Mouse (Mus musculus): ENCODE measurements around the gene Spata31d1a.
"Not testable (repeated sequence)": the region's sequence is repeated elsewhere in the genome, so short reads cannot be mapped to it uniquely, and the experiment has no call there.

The Spata31d1a gene

DNA sequence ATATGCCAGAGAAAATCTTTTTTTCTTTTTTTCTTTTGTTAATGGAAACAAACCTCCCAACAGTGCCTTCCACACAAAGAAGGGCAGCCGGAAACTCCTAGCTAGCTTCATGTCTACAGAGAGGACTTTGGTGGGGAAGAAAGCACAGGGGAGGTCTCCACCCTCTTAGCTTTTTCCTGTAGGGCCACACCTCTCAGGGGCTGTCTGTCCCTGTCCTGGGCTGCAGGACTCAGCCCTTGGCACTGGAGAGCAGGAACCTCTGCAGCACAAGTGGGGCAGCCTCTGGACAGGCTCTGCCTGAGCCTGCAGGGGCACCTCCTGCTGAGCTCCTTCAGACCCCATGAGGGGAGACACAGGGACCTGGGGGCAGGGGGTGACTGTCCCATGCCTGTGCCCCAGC is 10.0 kb downstream of the Spata31d1a start:
- DNase-seq (ENCODE audit: low spot score), result not testable (repeated sequence)

DNA sequence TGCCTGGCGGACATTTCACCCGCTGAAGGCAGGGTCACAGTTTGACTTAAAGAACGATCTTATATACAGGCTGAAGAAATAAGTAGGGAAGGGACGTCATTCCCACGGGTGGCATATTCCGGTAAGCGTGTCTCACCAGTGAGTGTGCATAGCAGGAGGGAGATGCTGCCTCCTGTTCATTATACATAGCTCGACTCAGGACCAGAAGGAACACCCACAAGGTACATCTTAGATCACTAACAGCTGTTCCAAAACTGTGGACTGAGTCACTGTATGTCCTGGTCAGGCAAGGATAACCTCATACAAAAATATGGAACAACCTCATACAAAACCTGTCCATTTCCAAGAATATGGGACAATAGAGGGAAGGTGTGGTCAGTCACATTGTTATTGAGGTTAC is 11.0 kb downstream of the Spata31d1a start:
- DNase-seq (ENCODE audit: low spot score), result no peak

DNA sequence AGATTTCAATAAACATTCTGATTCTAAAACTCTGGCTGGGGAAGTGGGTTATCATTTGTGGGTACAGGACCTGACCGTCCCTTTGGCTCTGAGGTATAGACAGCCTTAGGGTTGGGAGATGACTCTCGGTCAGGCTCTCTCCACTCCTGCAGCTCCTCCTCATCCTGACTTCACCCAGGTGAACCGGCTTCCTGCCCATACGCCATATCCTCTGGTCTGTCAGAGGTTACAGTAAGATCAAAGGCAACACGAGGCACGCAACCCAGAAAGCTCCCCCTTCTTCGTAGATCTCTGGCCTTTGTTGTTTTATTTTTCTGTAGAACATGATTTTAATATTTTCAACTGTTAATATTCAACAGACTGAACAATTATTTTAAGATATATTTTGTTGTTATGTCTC is 14.3 kb downstream of the Spata31d1a start:
- no peak for DNase-seq (ENCODE audit: low spot score)

DNA sequence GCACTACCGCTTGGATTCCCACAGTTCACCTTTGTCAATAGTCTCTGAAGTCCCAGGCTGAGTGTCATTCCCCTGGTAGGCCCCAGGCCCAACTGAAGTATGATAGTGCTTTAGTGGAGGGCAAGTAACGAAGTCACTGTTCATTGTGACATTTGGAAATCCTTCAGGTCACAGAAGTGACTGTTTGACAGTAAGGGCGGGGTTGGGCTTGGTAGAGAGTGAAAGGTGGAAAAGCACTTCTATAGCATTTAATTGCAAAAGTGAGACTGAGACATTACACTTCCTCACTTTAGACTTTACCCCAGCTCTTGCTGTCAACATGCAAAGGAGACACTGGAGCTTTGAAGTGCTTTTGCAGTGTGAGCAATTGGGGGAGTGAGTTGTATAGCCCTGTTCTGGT is 16.1 kb downstream of the Spata31d1a start, which contains the start of gene 4921517D22Rik:
4921517D22Rik (minus strand) TSS at position 101 of the 400 bp plus-strand sequence.
- no peak for DNase-seq (ENCODE audit: low spot score)

DNA sequence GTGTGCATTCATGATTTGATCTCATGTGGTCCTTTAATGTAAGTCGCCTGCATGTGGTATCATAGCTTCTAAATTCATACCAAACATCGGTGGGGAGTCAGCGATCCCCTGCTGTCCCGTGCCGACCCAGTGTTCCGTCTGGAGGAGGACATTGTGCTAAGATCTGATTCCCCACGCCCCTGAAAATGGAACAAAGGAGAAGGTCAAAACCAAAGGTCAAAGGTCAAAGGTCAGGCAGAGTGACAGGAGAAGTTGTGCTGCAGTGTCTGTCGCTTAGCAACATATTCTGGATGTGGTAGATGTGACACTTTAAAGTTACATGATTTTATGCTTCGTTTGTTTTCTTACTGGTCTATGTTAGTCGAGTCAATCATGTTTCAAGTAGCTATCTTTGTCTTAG is 18.7 kb downstream of the Spata31d1a start:
- DNase-seq (ENCODE audit: low spot score), result no peak

DNA sequence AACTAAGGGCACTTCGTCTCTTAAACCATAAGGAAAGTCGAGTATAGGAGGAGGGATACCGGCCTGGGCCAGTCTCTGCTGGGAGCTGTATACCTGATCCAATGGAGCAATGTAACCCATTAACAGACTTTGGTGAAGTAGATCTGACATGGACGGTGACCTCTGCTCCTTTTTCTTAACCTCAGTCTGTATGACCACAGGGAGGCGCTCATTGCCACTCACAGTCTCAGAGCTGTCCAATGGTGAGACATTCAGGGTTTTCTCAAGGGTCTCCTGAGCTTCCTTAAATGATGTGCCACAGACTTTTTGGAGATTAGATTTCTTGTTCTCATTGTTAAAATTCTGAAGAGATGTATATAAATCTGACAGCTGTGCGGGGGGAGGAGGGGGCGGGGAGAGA is 19.6 kb downstream of the Spata31d1a start:
- no peak for DNase-seq (ENCODE audit: low spot score)

DNA sequence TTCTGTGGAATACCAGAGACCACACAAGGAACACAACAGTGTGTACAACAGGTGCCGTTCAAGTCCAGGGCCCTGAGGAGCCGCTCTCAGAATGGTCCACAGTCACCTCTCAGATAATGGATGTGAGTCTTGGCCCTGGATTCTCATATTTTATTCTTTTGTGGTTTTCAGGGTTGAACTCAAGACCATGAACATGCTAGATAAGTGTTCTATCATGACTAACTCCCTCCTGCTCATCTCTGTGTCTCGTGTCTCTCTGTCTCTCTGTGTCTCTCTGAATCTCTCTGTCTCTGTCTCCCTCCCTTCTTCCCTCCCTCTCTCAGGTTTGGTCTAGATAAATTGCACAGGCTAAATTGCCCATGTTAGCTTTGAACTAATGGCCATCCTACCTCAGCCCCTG is 20.3 kb downstream of the Spata31d1a start:
- DNase-seq (ENCODE audit: low spot score), result no peak

DNA sequence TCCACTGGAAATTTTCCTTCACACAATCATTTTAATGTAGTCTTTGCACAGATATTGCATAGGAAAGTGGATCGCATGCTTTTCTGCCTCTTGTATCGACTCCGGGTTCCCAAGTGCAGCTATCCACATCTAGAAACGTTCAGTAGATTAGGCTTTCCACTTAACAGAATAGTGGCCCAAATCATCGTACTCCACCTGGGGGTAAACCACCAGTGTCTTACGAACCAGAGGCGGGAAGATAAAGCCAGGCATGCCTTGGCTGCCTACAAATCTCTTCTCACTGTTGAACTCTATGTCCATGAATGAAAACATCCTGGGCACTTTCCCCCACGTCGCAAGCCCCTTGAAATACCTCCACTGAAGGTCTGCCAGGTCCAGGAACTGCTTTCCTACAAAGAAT is 20.8 kb downstream of the Spata31d1a start:
- no peak for DNase-seq (ENCODE audit: low spot score)

DNA sequence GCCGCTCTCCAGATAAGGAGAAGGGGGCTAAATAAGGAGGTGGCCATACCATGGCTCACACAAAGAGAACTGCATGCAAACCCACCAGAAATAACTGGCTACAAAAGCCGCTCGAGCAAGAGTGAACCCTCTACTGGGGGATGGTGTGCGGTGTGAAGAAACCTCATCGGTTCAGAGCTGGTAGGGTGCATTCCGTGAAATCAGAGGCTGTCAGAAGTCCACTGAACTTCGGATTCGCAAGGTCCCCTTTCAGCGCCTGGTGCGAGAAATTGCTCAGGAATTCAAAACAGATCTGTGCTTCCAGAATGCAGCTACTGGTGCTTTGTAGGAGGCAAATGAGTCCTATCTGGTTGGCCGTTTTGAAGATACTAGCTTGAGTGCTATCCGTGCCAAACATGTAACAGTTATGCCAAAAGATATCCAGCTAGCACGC is 21.8 kb downstream of the Spata31d1a start:
- no peak for DNase-seq (ENCODE audit: low spot score)

DNA sequence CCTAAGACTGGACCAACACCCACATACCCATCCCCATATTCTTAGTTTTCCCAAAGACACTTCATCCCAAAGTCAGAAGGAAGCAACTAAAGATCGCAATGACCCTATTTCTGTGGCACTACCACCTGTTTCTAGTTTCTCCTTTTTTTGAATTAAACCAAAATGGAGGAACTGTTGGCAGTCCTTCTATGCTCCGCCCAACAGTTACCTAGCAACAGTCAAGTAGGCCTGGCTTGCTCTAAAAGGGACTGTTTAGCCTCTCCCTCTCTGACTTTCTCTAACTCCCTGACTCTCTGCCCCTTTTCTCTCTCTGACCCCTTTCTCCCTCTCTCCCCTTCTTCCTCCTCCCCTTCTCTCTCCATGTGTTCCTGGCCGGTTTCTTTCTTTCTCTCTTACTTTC is 24.9 kb downstream of the Spata31d1a start:
- no peak for DNase-seq (ENCODE audit: low spot score)

DNA sequence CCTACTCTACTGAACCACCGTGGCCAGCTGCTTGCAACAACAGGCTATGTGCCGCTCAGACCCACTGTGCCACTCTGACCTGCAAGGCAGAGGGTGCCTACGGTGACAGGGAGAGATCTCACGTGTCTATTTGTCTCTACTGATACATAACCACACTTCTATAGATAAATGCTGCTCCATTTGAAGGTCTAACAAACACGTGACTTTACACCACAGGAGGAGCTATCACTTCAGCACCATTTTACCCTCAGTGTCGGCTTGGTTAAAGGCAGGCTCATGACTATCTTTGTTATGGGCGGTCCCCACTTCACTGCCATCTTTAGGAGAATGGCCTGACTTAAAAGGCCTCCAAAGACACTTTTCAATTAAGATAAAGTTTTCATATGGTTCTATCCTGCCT is 27.5 kb downstream of the Spata31d1a start:
- DNase-seq (ENCODE audit: low spot score), result no peak

DNA sequence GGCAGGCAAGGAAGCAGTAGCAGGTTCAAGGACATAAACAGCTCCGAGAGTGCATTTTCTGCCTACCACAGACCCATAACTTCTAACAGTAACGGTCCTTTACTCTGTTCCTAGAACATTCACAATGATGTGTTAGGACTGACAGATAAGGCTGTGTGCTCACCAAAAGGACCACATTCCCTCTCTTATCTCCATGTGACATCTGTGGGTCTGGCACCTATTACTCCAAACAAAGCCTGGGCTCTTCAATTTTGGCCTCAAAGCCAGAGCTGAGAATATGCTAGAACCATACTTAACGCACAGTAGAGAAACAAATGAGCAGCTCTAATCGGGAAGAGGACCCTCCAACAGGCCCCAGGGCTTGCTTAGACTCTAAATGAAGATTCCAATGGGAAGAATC is 30.2 kb downstream of the Spata31d1a start:
- DNase-seq (ENCODE audit: low spot score), result no peak

DNA sequence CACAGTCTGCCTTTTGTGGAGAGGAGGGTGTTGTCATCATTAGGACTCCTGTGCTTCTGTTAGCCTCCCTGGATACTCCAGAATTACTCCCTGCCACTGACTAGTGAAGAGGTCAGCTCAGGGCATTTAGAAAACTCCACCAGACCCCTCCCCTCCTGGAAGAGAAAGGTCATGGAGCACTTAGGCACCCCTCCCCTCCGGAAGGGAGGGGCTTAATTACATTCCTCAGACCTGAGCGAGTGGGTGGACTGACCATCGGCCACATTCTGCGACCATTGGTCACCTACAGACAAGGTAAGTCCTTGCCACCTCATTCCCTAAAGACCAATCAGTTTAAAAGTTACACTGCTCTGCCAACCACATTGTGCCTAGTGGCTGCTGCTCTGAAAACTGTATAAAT is 30.8 kb downstream of the Spata31d1a start:
- DNase-seq (ENCODE audit: low spot score), result no peak

DNA sequence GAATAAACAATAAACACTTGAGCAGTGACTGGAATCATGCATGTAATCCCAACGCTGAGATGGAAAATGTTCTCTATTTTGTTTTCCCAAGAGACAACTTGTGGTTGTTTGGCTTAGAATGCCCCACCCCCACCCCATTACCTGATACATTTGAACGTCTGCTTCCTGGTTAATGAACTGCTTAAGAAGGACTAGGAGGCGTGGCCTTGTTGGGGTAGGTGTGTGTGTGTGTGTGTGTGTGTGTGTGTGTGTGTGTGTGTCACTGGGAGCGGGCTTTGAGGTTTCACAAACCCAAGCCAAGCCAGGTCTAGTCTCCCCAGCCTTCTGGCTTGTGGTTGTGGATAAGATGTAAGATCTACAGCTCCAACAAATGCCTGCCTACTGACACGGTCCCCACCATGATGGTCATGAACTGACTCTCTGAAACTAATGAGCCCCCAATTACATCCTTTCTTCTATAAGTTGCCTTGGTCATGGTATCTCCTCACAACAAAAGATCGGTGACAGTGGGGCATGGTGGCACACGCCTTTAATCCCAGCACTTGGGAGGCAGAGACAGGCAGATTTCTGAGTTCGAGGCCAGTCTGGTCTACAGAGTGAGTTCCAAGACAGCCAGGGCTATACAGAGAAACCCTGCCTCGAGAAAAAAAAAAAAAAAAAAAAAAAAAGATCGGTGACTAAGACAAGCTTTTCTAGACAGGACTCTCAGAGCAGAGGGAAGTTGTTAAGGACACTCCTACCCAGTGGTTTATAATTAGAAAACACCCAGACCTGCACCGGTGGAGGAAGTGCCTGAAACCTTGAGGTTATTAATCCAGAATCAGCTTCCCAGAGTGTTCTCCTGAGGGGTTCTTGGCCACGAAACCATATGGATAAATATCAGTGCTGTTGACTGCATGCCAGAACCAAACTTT is 33.6 kb downstream of the Spata31d1a start:
- no peak for DNase-seq (ENCODE audit: low spot score)

DNA sequence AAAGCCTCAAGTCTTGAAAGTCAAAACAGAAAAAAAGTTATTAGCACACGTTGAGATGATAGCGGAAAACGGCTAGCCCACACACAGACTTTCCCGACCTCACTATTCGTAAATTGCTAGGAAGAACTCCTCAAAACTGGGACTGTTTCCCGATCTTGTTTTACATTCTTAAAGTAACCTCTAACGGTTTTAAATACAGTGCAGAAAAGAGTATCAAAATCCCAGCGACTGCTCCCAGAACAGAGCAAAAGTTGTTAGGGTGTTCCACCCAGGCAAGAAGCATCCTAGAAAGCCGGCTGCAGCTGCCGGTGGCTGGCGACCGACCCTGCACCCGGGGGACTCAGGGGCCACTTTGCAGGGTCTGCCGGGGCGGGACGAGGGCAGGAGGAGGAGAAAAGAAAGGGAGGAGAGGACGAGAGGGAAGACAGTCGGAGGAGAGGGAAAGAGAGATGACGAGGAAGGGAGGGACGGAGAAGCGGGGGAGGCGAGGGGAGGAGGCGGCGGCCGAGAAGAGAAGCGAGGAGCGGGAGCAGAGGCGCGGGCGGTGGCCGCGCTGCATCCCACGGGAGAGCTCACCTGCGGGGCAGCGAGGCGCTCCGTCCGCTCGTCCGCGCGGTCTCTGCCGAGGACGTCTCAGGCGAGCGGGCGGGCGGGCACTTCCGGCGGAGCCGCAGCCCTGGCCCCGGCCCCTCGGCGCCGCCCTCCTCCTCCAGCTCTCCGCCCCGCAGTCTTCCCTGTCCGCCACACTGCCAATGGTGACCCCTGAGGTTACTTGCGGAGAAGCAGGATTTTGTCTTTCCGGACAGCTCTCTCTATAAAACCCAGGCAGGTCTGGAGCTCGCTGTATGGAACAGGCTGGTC is 34.7 kb downstream of the Spata31d1a start, which contains the start of gene Golm1:
Golm1 (minus strand) TSS at position 661 of the 861 bp plus-strand sequence.
- no peak for DNase-seq (ENCODE audit: low spot score)

DNA sequence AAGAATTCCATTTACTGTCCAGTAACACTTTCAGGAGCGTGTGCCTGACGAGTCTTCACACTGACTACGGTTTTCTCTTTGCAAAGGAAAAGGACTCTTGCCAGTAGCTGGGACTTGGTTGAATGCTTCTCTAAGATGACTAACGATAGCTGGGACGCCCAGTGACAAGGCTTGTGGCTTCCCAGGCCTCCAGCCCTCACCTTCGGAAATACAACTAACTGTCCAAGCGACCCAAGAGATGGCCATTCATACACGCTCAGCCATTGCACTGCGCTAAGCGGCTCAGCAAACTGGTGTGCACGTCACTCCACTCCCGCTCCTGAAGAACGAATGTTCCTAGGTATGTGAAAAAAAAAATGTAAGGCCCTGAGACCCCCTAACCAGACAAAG is 35.4 kb downstream of the Spata31d1a start:
- no peak for DNase-seq (ENCODE audit: low spot score)

DNA sequence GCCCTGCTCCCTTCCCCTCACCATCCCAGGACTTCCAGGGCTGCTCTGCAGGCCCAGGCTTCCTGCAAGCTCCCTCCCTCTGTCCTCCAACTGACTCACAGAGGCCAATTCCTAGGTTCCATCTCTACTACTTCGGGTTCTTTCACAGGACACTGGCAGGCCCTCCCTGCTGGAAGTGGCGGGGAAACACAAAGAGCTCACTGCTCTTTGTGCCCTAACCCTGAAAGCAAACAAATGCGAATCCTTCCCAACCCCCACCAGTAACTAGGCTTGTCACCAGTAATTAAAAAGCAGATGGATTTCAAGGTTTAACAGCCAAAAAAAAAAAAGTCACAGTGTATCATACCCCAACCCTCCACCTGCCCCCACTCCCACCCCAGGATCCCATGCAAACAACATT is 35.9 kb downstream of the Spata31d1a start:
- no peak for DNase-seq (ENCODE audit: low spot score)

DNA sequence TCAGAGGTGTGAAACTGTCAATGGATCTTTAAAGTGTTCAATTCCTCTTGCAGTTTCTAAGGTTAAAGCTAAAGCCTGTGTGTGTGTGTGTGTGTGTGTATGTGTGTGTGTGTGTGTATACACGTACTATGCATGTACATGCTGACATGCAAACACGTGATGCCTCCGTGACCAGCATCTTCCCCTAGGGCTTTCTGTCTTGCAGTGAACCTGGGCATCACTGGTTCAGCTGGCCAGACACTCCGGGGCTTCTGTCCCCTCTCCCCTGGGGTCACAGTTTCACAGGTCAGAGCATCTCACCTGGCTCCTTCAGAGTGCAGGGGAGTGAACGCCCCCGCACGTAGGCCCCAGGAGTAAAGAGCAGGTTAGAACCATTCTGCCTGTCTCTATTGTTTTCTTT is 36.5 kb downstream of the Spata31d1a start:
- DNase-seq (ENCODE audit: low spot score), result no peak

DNA sequence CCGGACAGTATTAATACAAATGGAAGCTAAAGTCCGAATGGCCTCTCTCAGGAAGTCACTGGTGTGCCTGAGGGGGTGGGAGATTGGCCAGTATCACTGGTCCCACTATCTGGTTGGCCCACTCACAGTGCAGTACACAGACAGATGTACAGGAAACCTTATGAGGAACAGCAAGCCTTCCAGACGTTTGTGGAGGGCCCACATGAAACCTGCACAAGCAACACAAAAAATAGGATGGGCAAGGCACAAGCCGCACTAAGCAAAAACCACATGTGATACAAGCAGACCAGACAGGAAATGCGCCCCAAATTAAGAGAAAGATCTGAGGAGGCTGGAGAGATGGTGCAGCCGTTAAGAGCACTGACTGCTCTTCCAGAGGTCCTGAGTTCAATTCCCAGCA is 37.9 kb downstream of the Spata31d1a start:
- no peak for DNase-seq (ENCODE audit: low spot score)

DNA sequence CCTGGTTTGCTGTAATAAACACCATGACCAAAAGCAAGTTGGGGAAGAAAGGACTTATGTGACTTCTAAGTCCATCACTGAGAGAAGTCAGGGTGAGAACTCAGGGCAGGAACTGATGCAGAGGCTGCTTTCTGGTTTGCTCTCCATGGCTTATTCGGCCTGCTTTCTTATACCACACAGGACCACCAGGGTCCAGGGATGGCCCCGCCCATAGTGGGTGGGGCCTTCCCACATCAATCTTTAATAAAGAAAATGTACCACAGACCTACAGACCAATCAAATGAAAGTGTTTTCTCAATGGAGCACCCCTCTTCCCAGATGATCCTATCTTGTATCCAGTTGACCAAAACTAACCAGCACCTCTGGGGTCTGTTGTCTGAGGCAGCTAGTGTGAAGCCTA is 38.6 kb downstream of the Spata31d1a start:
- DNase-seq (ENCODE audit: low spot score), result no peak

DNA sequence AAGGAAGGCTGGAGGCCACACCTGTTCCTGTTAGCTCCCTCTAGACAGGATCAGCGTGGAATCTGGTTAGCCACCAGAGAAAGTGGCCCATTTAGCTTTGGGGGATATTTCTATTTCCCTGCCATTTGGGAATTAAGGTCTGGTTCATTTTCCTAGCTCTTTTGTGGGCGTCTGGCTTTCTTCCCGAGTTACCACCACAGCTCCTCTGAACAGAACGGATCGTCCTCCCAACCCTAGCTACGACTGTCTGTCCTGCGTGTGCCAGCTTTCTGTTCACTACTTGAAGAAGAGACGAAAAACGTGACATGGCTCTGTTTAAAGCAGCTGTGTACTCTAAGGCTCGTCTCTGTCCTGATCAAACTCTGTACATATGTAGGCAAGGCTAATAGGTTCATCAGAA is 40.2 kb downstream of the Spata31d1a start:
- no peak for DNase-seq (ENCODE audit: low spot score)

DNA sequence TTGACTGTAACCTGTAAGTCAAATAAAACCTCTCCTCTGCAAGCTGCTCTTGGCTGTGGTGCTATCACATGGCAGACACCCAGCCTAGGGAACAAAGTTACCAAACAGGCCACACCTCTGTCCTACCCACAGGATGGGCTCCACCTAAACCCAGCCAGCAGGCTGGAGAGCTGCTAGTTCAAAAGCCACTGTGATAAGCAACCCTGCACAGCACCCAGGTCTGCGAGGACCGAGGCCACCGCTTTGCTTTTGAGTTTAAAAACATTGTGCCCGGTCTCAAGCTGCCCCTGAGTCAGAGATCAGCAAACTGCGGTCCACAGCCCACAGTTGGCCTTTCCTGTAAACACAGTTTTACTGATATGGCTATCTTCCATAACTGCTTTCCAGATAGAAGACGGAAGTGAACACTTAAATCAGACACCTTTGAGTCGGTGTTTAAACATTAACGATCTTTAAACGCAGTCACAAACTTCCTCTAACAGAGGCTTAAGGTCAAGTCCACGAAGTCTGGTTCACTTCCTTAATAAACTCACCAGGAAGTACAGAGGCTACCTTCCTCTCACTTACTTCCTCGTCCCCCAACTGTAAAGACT is 41.5 kb downstream of the Spata31d1a start:
- no peak for DNase-seq (ENCODE audit: low spot score)

DNA sequence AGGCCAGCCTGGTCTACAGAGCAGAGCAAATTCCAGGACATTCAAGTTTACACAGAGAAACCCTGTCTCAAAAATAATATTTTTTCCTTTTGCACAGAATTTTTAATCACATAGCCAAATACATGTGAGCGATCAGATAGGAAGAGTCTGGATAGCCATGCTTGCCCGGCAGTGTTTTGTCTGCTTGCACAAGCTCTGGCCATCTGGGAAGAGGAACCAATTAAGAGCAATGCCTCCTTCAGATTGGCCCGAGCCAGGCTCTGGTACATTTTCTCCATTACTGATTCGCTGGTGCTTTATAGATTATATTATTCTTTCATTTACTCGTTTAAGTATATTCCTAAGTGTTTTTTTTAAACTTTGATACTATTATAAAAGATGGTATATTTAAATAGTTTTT is 42.4 kb downstream of the Spata31d1a start:
- no peak for DNase-seq (ENCODE audit: low spot score)

Data from left cerebral cortex, adult 11 months (tissue).